Mouse (Mus musculus): ENCODE data around the gene Eif2d.

- TF ChIP-seq CTCF (IDR thresholded peaks at IDR 0.05): no peak
- no peak for TF ChIP-seq EP300 (IDR thresholded peaks at IDR 0.05)
These were observed 3.5 kb upstream of the Eif2d start for GRCm38 (mm10) chr1:131149496-131149895.
